Mouse (Mus musculus): ENCODE data around the gene Myh3. TPM values are rescaled to one million over a fixed set of nuclear protein-coding genes. Genes with fewer than 3 reads are reported as not detected.

Gene Myh3
- total RNA-seq, 2 experiments from 2014 or later, result not detected

- DNase-seq (ENCODE audit: low spot score), result no peak
- intact Hi-C loops (cut with DNase I), result no loop called here
Measured at GRCm38 (mm10) chr11:67139556-67139955, 61.5 kb downstream of the Myh3 start.

- intact Hi-C loops (cut with DNase I), result no loop called here
- DNase-seq (ENCODE audit: low spot score), result no peak
Measured at GRCm38 (mm10) chr11:67140175-67140574, 62.1 kb downstream of the Myh3 start.

GRCm38 (mm10) chr11:67141031-67141430 lies 62.9 kb downstream of the Myh3 start:
- no peak for DNase-seq (ENCODE audit: low spot score)
- intact Hi-C loops (cut with DNase I), result no loop called here

GRCm38 (mm10) chr11:67142047-67142446 lies 63.9 kb downstream of the Myh3 start:
- intact Hi-C loops (cut with DNase I), result no loop called here

GRCm38 (mm10) chr11:67143065-67143464 lies 65.0 kb downstream of the Myh3 start:
- intact Hi-C loops (cut with DNase I), result no loop called here
- no peak for DNase-seq (ENCODE audit: low spot score)

More at GRCm38 (mm10) chr11:67142047-67142446, 63.9 kb downstream of the Myh3 start:
- no peak for DNase-seq (ENCODE audit: low spot score)

- no peak for DNase-seq (ENCODE audit: low spot score)
- intact Hi-C loops (cut with DNase I), result no loop called here
Measured at GRCm38 (mm10) chr11:67143863-67144498, 65.9 kb downstream of the Myh3 start.

- intact Hi-C loops (cut with DNase I), result no loop called here
- DNase-seq (ENCODE audit: low spot score), result no peak
Measured at GRCm38 (mm10) chr11:67144559-67145265, 66.6 kb downstream of the Myh3 start.

- no peak for DNase-seq (ENCODE audit: low spot score)
- intact Hi-C loops (cut with DNase I), result no loop called here
Measured at GRCm38 (mm10) chr11:67145482-67146408, 67.6 kb downstream of the Myh3 start.

- intact Hi-C loops (cut with DNase I), result no loop called here
Measured at GRCm38 (mm10) chr11:67146409-67147282, 68.5 kb downstream of the Myh3 start.

GRCm38 (mm10) chr11:67147283-67147921 lies 69.3 kb downstream of the Myh3 start:
- intact Hi-C loops (cut with DNase I), result no loop called here
- no peak for DNase-seq (ENCODE audit: low spot score)

More at GRCm38 (mm10) chr11:67146409-67147282, 68.5 kb downstream of the Myh3 start:
- DNase-seq (ENCODE audit: low spot score), result no peak

- intact Hi-C loops (cut with DNase I), result no loop called here
- no peak for DNase-seq (ENCODE audit: low spot score)
Measured at GRCm38 (mm10) chr11:67148286-67149012, 70.3 kb downstream of the Myh3 start.

- no peak for DNase-seq (ENCODE audit: low spot score)
- intact Hi-C loops (cut with DNase I), result no loop called here
Measured at GRCm38 (mm10) chr11:67150237-67150636, 72.1 kb downstream of the Myh3 start.

- intact Hi-C loops (cut with DNase I), result no loop called here
Measured at GRCm38 (mm10) chr11:67151159-67151558, 73.1 kb downstream of the Myh3 start.

More at GRCm38 (mm10) chr11:67151159-67151558, 73.1 kb downstream of the Myh3 start:
- no peak for DNase-seq (ENCODE audit: low spot score)

Small RNA genes lying within 50 kb of the gene (microRNA-seq; reads per million reads assigned to microRNA genes)
- gene Mir6923, result not detected

Other genes starting within 250 kb of the Myh3 start
- 10 to 100 TPM in 1 of 2 experiments, 1 to 10 TPM in 1; 9.1 to 11.5 TPM for gene Pirt, start 166.3 kb upstream of the Myh3 start, total RNA-seq (2021)
- not detected for gene Tmem238l, start 121.7 kb upstream of the Myh3 start, total RNA-seq (2021)
- gene Tmem220, start 53.1 kb upstream of the Myh3 start, total RNA-seq (2021), result 1 to 10 TPM; 1.4 to 1.5 TPM
- 10 to 100 TPM; 13.3 to 14.5 TPM for gene Adprm, start 25.7 kb upstream of the Myh3 start, total RNA-seq (2021)
- gene Sco1, start 25.6 kb upstream of the Myh3 start, total RNA-seq (2021), result 10 to 100 TPM; 19.0 to 19.5 TPM
- gene Myh2, start 92.7 kb downstream of the Myh3 start, total RNA-seq (2021), result not detected
- gene Myh1, start 121.8 kb downstream of the Myh3 start, total RNA-seq (2021), result not detected
- under 1 TPM in 1 of 2 experiments, not detected in 1; 0.03 TPM for gene Myh4, start 159.7 kb downstream of the Myh3 start, total RNA-seq (2021)
- gene Myh8, start 198.8 kb downstream of the Myh3 start, total RNA-seq (2021), result under 1 TPM in 1 of 2 experiments, not detected in 1; 0.05 TPM
- not detected for gene Myh13, start 243.4 kb downstream of the Myh3 start, total RNA-seq (2021)

All from heart, postnatal 25 days (tissue).